In the genomic region with DNA sequence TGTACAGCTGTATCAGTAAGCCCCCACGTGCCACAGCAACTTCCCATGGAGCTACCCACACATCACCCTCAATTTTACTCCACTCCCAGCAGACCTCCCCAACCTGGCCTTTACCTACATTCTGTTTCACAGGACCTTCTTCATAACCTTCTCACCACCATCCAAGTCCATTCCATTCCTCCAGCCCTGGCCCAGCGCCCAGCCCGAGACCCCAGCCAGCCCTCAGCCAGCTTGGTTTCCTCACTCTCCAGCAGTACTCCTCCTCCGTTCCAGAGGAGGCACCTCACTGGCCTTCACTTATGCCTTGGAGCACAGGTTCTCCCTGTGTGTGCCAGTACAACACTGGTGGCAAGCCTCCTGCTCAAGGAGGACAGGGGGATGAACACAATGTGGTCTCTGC, we compare ENCODE assay signal across 12 mouse cellular contexts. TPM values are rescaled to one million over a fixed set of nuclear protein-coding genes. Genes with fewer than 3 reads are reported as not detected.
DNase-seq lines count a peak whose midpoint lies in the region; ATAC-seq lines count a peak whose summit lies in the region.
"Had no signal": no experiment of that assay in that cellular context is flagged by ENCODE, and none has a peak within 500 bp of the region (broad histone marks: within the 10 kb centered on the region; RNA-seq: fewer than 3 reads in every experiment).

No protein-coding gene starts in this region.

- H3K4me3 ChIP-seq in kidney, embryonic 15.5 days (replicated peaks): peak overlapping the region; percentile 79; the same call in 1 of the 2 replicates
- peak overlapping the region; percentile 98; the same call in 1 of the 2 replicates for H3K4me3 ChIP-seq in forebrain, embryonic 10.5 days
- peak overlapping the region; percentile 96 for H3K4me3 ChIP-seq in hindbrain, embryonic 13.5 days
- H3K4me3 ChIP-seq in midbrain, embryonic 15.5 days: peak overlapping the region; percentile 88; the same call in 1 of the 2 replicates

- no peak overlapping the region for H3K9ac ChIP-seq in kidney, embryonic 15.5 days
- peak overlapping the region; percentile 93 for H3K9ac ChIP-seq in hindbrain, embryonic 13.5 days
- no peak overlapping the region for H3K9ac ChIP-seq in midbrain, embryonic 15.5 days

- DNase-seq in kidney, adult 8-10 months: no peak
- no peak for DNase-seq in forebrain, embryonic 10.5 days (ENCODE audit: extremely low spot score, low spot score)
- no peak for DNase-seq in embryo, embryonic 10.5 days (ENCODE audit: low spot score)
- no peak for DNase-seq in adrenal gland, postnatal 36 days
- DNase-seq: gastrocnemius, postnatal 14 days had no signal

- WGBS in kidney, embryonic 15.5 days: 57% methylated on average over 4 of the region's 4 CpGs
- WGBS in forebrain, embryonic 10.5 days: 92% methylated on average over 4 of the region's 4 CpGs
- 79% methylated on average over 4 of the region's 4 CpGs for WGBS in hindbrain, embryonic 13.5 days
- 82% methylated on average over 4 of the region's 4 CpGs for WGBS in midbrain, embryonic 15.5 days

- H3K27me3 ChIP-seq in kidney, embryonic 15.5 days: no peaks in the 10 kb centered on the region
- no peaks in the 10 kb centered on the region for H3K27me3 ChIP-seq in forebrain, embryonic 10.5 days (ENCODE audit: poor library complexity, severe bottlenecking)
- H3K27me3 ChIP-seq in hindbrain, embryonic 13.5 days: no peaks in the 10 kb centered on the region
- no peaks in the 10 kb centered on the region for H3K27me3 ChIP-seq in midbrain, embryonic 15.5 days (replicated peaks)
- H3K27me3 ChIP-seq: Patski had no signal

- no peaks in the 10 kb centered on the region for H3K9me3 ChIP-seq in kidney, embryonic 15.5 days (replicated peaks)
- H3K9me3 ChIP-seq in forebrain, embryonic 10.5 days: no peaks in the 10 kb centered on the region
- H3K9me3 ChIP-seq in hindbrain, embryonic 13.5 days: no peaks in the 10 kb centered on the region
- no peaks in the 10 kb centered on the region for H3K9me3 ChIP-seq in midbrain, embryonic 15.5 days

- H3K27ac ChIP-seq in kidney, embryonic 15.5 days: no peak overlapping the region
- H3K27ac ChIP-seq in forebrain, embryonic 10.5 days: no peak overlapping the region
- H3K27ac ChIP-seq in hindbrain, embryonic 13.5 days: no peak overlapping the region
- H3K27ac ChIP-seq in midbrain, embryonic 15.5 days: no peak overlapping the region

- H3K4me2 ChIP-seq in kidney, embryonic 15.5 days: peak overlapping the region; percentile 64
- peak overlapping the region; percentile 92 for H3K4me2 ChIP-seq in hindbrain, embryonic 13.5 days
- H3K4me2 ChIP-seq in midbrain, embryonic 15.5 days: peak overlapping the region; percentile 87

- H3K36me3 ChIP-seq in kidney, embryonic 15.5 days: no peaks in the 10 kb centered on the region
- no peaks in the 10 kb centered on the region for H3K36me3 ChIP-seq in forebrain, embryonic 10.5 days (replicated peaks)
- no peaks in the 10 kb centered on the region for H3K36me3 ChIP-seq in hindbrain, embryonic 13.5 days
- H3K36me3 ChIP-seq in midbrain, embryonic 15.5 days (replicated peaks): no peaks in the 10 kb centered on the region

- peaks cover 38% of the 10 kb centered on the region for H3K4me1 ChIP-seq in kidney, embryonic 15.5 days
- H3K4me1 ChIP-seq in forebrain, embryonic 10.5 days: peaks cover 33% of the 10 kb centered on the region
- H3K4me1 ChIP-seq in hindbrain, embryonic 13.5 days (replicated peaks): peaks cover 55% of the 10 kb centered on the region
- H3K4me1 ChIP-seq in midbrain, embryonic 15.5 days: peaks cover 46% of the 10 kb centered on the region

- no peak for ATAC-seq in kidney, embryonic 15.5 days (replicated peaks; ENCODE audit: low FRiP score)
- no peak for ATAC-seq in hindbrain, embryonic 13.5 days (ENCODE audit: low FRiP score)
- no peak for ATAC-seq in midbrain, embryonic 15.5 days (replicated peaks)
- ATAC-seq in CD4-positive, CD25-positive, alpha-beta regulatory T cell, adult 4 months: no peak
- ATAC-seq: Patski had no signal

RNA-seq across cellular contexts. Expression of a gene that starts 1.8 kb away (rescaled TPM):
- polyA plus RNA-seq in kidney, embryonic 15.5 days (2015; fragmentation: Nextera tagmentation; extraction: Ambion mirVana): 42.6 and 51.4 TPM in 2 replicates
- polyA plus RNA-seq in forebrain, embryonic 10.5 days (2016; fragmentation: Nextera tagmentation; extraction: Ambion mirVana): 80.7 and 84.9 TPM in 2 replicates
- 78.4 and 83.3 TPM in 2 replicates for polyA plus RNA-seq in hindbrain, embryonic 13.5 days (2015; fragmentation: Nextera tagmentation; extraction: Ambion mirVana)
- 106 and 112 TPM in 2 replicates for polyA plus RNA-seq in midbrain, embryonic 15.5 days (2015; fragmentation: Nextera tagmentation; extraction: Ambion mirVana)
- 10 to 100 TPM; 76.7 to 88.9 TPM for total RNA-seq in adrenal gland, postnatal 36 days (2021)
- 100 to 1,000 TPM in 1 of 2 experiments, 10 to 100 TPM in 1; 87.6 to 124 TPM for polyA plus RNA-seq in CD4-positive, CD25-positive, alpha-beta regulatory T cell, adult 4 months (2017; shearing (Covaris generic))

RNA-seq across cellular contexts. Expression of a gene that starts 9.2 kb away (rescaled TPM):
- 0.71 and 0.74 TPM in 2 replicates for polyA plus RNA-seq in kidney, embryonic 15.5 days (2015; fragmentation: Nextera tagmentation; extraction: Ambion mirVana)
- 0.17 and 0.23 TPM in 2 replicates for polyA plus RNA-seq in forebrain, embryonic 10.5 days (2016; fragmentation: Nextera tagmentation; extraction: Ambion mirVana)
- polyA plus RNA-seq in hindbrain, embryonic 13.5 days (2015; fragmentation: Nextera tagmentation; extraction: Ambion mirVana): not detected in 2 replicates
- polyA plus RNA-seq in midbrain, embryonic 15.5 days (2015; fragmentation: Nextera tagmentation; extraction: Ambion mirVana): not detected in 2 replicates
- total RNA-seq in adrenal gland, postnatal 36 days (2021): not detected
- polyA plus RNA-seq in CD4-positive, CD25-positive, alpha-beta regulatory T cell, adult 4 months (2017; shearing (Covaris generic)): not detected
- total RNA-seq: gastrocnemius, postnatal 14 days; neutrophil, adult 5-6 weeks had no signal

RNA-seq across cellular contexts. Expression of a gene that starts 20.8 kb away (rescaled TPM):
- 6.8 and 7.1 TPM in 2 replicates for polyA plus RNA-seq in kidney, embryonic 15.5 days (2015; fragmentation: Nextera tagmentation; extraction: Ambion mirVana)
- polyA plus RNA-seq in forebrain, embryonic 10.5 days (2016; fragmentation: Nextera tagmentation; extraction: Ambion mirVana): not detected in 2 replicates
- not detected in 2 replicates for polyA plus RNA-seq in hindbrain, embryonic 13.5 days (2015; fragmentation: Nextera tagmentation; extraction: Ambion mirVana)
- polyA plus RNA-seq in midbrain, embryonic 15.5 days (2015; fragmentation: Nextera tagmentation; extraction: Ambion mirVana): not detected in 2 replicates
- total RNA-seq in adrenal gland, postnatal 36 days (2021): not detected
- not detected for polyA plus RNA-seq in CD4-positive, CD25-positive, alpha-beta regulatory T cell, adult 4 months (2017; shearing (Covaris generic))
- total RNA-seq: gastrocnemius, postnatal 14 days; neutrophil, adult 5-6 weeks had no signal
- polyA plus RNA-seq: large intestine, adult 2 months; Patski had no signal

RNA-seq across cellular contexts. Expression of a gene that starts 42.1 kb away (rescaled TPM):
- 54.1 and 67.9 TPM in 2 replicates for polyA plus RNA-seq in kidney, embryonic 15.5 days (2015; fragmentation: Nextera tagmentation; extraction: Ambion mirVana)
- polyA plus RNA-seq in forebrain, embryonic 10.5 days (2016; fragmentation: Nextera tagmentation; extraction: Ambion mirVana): 48.6 and 50.0 TPM in 2 replicates
- 32.2 and 32.6 TPM in 2 replicates for polyA plus RNA-seq in hindbrain, embryonic 13.5 days (2015; fragmentation: Nextera tagmentation; extraction: Ambion mirVana)
- 30.5 and 35.0 TPM in 2 replicates for polyA plus RNA-seq in midbrain, embryonic 15.5 days (2015; fragmentation: Nextera tagmentation; extraction: Ambion mirVana)
- 10 to 100 TPM; 36.8 to 38.2 TPM for total RNA-seq in adrenal gland, postnatal 36 days (2021)
- 10 to 100 TPM; 23.5 to 40.7 TPM for polyA plus RNA-seq in CD4-positive, CD25-positive, alpha-beta regulatory T cell, adult 4 months (2017; shearing (Covaris generic))

RNA-seq across cellular contexts. Expression of a gene that starts 42.2 kb away (rescaled TPM):
- polyA plus RNA-seq in kidney, embryonic 15.5 days (2015; fragmentation: Nextera tagmentation; extraction: Ambion mirVana): 147 and 155 TPM in 2 replicates
- 202 and 208 TPM in 2 replicates for polyA plus RNA-seq in forebrain, embryonic 10.5 days (2016; fragmentation: Nextera tagmentation; extraction: Ambion mirVana)
- 104 TPM in 2 replicates for polyA plus RNA-seq in hindbrain, embryonic 13.5 days (2015; fragmentation: Nextera tagmentation; extraction: Ambion mirVana)
- polyA plus RNA-seq in midbrain, embryonic 15.5 days (2015; fragmentation: Nextera tagmentation; extraction: Ambion mirVana): 115 and 121 TPM in 2 replicates
- 10 to 100 TPM; 83.1 to 87.5 TPM for total RNA-seq in adrenal gland, postnatal 36 days (2021)
- 100 to 1,000 TPM; 189 to 193 TPM for polyA plus RNA-seq in CD4-positive, CD25-positive, alpha-beta regulatory T cell, adult 4 months (2017; shearing (Covaris generic))
